Mouse (Mus musculus) adrenal gland, postnatal 36 days (tissue): ENCODE data around the gene Krt26. TPM values are rescaled to one million over a fixed set of nuclear protein-coding genes. Genes with fewer than 3 reads are reported as not detected.

Experiments
- DNase-seq, 2 experiments: peaks; one replicate each; pipeline ENCODE4 v3.0.0; 2021; ENCODE audit warnings: mixed read lengths in 1 of 2
- long read RNA-seq, 2 experiments: library from polyadenylated mRNA; stranded (forward); transcript quantifications; one replicate each; pipeline ENCODE4 v2.0.0; 2021; ENCODE audit warnings: borderline sequencing depth in 2 of 2
- total RNA-seq, 2 experiments: library from RNA; stranded (reverse); gene quantifications; 2 replicates each; pipeline ENCODE4 v1.2.3; 2021

Gene Krt26
- not detected for total RNA-seq
- long read RNA-seq, experiment 1 = 0 reads
- long read RNA-seq, experiment 2 = 0 reads

GRCm38 (mm10) chr11:99337866-99338265 is at the start of gene Krt26:
Gene Krt26, minus strand, starts transcription at chr11:99337966.
- no peak for DNase-seq

- DNase-seq = peak; percentile 95
These were observed 48.3 kb upstream of the Krt26 start for GRCm38 (mm10) chr11:99385813-99386721.

- peak; percentile 72 to 77 for DNase-seq
These were observed 41.8 kb upstream of the Krt26 start for GRCm38 (mm10) chr11:99379568-99379967.

DNA sequence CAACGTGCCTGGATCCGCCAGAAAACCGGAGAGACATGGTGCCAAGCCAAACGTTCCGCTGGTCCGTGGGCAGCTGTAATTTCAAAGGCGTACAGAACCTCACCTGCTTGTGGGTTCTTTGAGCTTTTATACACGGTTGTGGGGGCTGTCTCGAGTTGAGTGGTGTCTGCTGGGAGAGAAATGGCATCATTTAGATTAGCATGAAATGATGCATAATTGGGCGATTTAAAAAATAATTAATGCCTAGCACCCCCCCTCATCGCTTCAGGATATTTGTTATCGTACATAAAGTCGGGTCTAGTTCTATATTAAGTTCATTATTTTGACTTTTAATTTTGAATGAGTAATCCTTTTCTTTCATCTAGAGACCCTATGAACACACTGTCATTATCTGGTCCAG is 37.0 kb upstream of the Krt26 start, which contains the start of gene Krt28:
Gene Krt28 (minus strand): TSS at position 101 of the 400 bp plus-strand sequence.
- DNase-seq = no peak

DNA sequence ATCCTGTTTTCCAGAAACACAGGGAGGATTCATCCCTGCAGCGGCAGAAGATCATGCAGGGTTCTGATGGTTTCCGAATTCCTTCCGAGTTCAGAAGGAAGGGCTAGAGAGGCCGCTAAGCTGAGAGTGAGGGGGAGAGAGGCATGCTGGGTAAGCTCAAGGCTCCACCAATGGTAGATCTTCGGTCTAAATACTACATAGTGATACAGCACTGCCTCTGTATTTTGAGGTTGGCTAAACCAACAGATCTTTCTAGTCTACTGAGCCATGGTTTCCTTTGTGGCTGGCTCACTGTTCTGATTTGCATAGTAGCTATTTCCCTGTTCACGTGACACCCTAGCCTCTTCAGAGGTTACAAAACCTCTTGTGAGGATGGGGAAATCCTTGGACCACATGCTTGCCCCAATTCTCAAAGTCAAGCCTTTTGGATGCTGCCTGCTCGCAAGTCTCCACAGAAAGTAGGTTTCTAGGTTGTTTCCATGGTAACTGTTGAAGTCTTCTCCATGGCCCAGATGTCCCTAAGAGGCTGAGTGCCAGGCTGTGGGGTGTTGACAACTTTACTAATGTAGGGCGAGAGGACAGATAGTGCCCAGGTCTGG is 32.2 kb upstream of the Krt26 start:
- DNase-seq = no peak

- peak in 1 of 2 experiments; percentile 28 for DNase-seq
These were observed 31.5 kb upstream of the Krt26 start for GRCm38 (mm10) chr11:99369229-99369628.

GRCm38 (mm10) chr11:99366791-99367190 is 29.0 kb upstream of the Krt26 start:
- DNase-seq = peak; percentile 9 to 35

- peak in 1 of 2 experiments; percentile 26 for DNase-seq
These were observed 26.6 kb upstream of the Krt26 start for GRCm38 (mm10) chr11:99364412-99364811.

DNA sequence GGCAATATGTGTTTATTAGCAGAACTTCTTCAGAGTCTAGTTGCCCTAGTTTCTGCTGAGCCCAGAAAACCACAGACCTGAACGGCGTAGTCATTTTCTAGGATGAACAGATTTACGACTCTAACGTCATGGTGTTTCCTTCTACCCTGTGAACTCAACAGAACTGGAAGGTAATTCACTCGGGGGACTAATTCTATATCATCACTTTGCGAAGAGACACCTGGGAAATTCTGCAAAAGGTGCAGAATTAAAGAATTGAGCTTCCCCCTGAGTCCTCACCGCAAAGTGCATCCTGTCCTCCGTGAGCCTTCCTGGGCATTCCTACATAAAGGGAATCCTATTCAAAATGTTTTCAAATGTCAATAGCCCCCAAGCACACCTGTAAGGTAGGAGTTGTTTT is 23.7 kb upstream of the Krt26 start:
- no peak for DNase-seq

DNA sequence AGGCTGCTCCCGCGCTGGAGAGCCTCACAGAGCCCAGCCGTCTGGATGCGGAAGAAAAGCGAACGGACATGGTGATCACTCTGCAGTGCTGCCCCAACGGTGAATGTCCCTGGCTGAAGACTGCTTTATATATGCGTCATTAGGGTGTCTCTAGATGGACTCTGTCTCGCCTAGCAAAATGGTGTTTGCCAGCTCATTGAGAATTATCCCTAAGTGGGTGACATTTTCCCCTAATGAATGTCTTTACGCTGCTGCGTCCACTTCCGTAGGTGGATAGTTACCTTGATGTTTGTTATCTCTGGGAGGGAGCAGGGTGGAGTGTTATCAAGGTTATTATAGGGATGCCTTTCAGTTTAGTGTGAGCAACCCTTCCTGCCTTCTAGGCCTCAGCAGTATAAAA is 13.2 kb upstream of the Krt26 start, which contains the start of gene Krt27:
Gene Krt27 (minus strand): TSS at position 101 of the 400 bp plus-strand sequence.
- DNase-seq = no peak

- no peak for DNase-seq
These were observed 1.6 kb upstream of the Krt26 start for GRCm38 (mm10) chr11:99339299-99339847.

GRCm38 (mm10) chr11:99333426-99333825 is 4.3 kb downstream of the Krt26 start:
- no peak for DNase-seq

DNA sequence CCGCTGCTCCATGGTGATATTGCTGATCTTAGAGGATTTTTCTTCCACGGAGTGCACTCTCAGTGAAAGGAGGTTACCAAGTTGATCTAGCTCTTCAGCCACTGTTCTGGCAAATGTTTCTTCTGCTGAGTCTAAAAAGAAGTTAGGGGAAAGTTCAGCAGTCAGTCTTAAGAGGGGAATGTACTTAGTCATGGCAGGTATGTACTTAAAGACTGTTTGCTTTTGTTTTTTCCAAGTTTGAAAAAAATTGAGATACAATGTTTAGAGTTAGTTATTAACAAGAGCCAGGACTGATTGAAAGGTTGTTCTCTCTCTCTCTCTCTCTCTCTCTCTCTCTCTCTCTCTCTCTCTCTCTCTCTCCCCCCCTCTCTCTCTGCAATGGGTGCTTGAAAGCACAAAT is 8.1 kb downstream of the Krt26 start:
- DNase-seq = no peak

DNA sequence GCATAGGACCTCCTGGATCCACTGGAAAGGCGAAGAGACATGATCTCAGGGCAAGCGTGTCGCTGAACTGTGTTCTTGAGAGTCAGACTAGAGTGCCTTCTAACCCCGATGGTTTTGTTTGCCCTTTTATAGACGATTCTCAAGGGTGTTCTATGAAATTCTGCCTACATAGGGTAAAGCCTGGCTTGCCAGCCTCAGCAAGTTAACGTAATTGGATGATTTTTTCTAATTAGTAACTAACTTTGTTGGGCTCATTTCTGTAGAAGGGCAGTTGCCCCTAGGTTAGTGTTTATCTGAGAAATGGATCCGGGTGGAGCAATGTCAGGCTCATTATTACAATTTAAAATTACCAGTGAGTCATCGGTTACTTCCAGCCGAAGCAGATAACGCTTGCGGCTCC is 14.9 kb downstream of the Krt26 start, which contains the start of gene Krt25:
Gene Krt25 (minus strand): TSS at position 101 of the 400 bp plus-strand sequence.
- DNase-seq = no peak

GRCm38 (mm10) chr11:99321094-99321493 is 16.7 kb downstream of the Krt26 start:
- no peak for DNase-seq

DNA sequence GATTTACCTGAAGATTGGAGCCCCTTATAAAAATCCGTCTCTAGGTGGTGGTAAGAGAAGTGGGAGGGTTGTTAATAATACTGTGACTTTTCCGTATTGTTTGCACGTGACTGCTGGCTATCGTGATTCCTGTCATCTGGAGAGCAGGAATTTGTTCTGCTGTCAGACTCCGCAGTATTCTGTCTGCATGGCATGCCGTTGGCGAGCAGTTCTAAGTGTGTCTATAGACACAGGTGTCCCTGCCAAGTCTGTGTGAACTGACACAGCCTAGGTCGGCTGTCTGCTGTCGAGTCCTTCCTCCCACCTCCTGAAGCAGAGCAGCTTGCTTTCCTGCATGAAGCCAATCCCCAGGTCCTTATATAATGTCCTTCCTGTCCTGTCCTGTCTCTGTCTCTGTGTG is 18.6 kb downstream of the Krt26 start:
- DNase-seq = no peak

GRCm38 (mm10) chr11:99316543-99316942 is 21.2 kb downstream of the Krt26 start:
- no peak for DNase-seq

DNA sequence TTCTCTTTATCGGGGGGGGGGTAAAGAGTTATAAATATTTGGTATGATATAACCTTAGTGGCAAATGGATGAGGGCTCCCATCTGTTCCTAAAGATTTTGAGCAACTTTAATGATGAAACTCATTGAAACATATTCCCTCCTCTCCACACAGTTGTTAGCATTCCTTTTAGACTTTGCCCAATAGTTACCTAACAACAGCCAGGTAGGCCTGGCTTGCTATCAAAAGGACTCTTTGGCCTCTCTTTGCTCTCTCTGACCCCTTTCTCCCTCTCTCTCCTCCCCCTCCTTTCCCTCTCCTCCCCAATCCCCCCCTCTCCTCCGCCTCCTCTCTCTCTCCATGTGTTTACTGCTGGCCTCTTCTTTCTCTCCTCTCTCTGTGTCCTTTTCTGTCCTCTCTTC is 23.2 kb downstream of the Krt26 start:
- no peak for DNase-seq

- DNase-seq = no peak
These were observed 26.9 kb downstream of the Krt26 start for GRCm38 (mm10) chr11:99310882-99311281.

DNA sequence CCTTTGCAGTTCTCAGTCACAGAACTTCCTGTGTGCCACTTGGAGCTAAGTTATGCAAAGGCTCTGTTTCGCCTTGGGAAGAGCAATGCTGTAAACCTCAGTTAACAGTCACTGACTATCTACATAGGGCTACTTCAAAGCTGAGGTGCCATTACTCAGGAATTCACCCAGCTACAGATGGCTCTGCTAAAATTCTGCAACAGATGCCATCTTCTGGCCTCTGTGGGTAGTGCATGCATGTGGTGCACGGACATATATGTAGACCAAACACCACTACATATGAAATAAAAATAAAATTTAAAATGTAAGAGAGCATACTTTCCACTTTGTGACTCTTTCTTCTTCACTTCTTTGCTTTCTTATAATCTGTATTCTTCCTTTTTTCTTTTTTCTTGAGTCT is 30.2 kb downstream of the Krt26 start:
- peak; percentile 58 to 65 for DNase-seq

GRCm38 (mm10) chr11:99295039-99295438 is 42.7 kb downstream of the Krt26 start:
- DNase-seq = no peak

- peak; percentile 31 to 53 for DNase-seq
These were observed 44.9 kb downstream of the Krt26 start for GRCm38 (mm10) chr11:99292846-99293245.

DNA sequence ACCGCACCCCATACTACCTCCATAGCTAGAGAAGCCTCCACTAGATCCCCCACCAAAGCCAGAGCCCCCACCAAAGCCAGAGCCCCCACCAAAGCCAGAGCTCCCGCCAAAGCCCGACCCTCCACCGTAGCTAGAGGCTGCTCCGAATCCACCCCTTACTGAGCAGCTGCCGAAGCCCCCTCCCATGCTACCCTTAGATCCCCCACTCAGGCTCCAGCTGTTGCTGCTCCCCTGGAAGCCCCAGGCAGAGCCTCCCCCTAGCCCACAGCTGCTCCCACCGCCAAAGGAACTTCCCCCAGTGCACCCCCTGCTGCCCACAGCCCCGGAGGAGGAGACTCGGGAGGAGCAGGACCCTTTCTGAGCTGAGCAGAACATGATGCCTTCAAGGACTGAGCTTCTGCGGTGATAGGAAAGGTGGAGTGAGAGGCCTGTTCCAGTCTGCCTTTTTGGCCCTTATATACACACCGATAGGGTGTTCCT is 52.9 kb downstream of the Krt26 start, which contains the start of gene Krt24:
Gene Krt24 (minus strand): TSS at position 430 of the 480 bp plus-strand sequence.
- DNase-seq = no peak
